Mouse (Mus musculus): ENCODE data around the gene Slc6a18. TPM values are rescaled to one million over a fixed set of nuclear protein-coding genes. Genes with fewer than 3 reads are reported as not detected.
"Not testable (repeated sequence)": the region's sequence is repeated elsewhere in the genome, so short reads cannot be mapped to it uniquely, and the experiment has no call there.

The Slc6a18 gene
- total RNA-seq (2014; fragmentation: Nextera tagmentation), result not detected in 2 replicates
- not detected in 2 replicates for total RNA-seq (2017)

GRCm38 (mm10) chr13:73677853-73678252 is at the start of gene Slc6a18:
Gene Slc6a18 (minus strand): TSS chr13:73678023.
- ATAC-seq (replicated peaks; ENCODE audit: low FRiP score, low TSS enrichment, poor library complexity, severe bottlenecking), result no peak

- peak; percentile 83 for ATAC-seq (replicated peaks; ENCODE audit: low FRiP score, low TSS enrichment, poor library complexity, severe bottlenecking)
These were observed 47.5 kb upstream of the Slc6a18 start for GRCm38 (mm10) chr13:73725315-73725714.

GRCm38 (mm10) chr13:73723081-73723668 is 45.4 kb upstream of the Slc6a18 start:
- ATAC-seq (replicated peaks; ENCODE audit: low FRiP score, low TSS enrichment, poor library complexity, severe bottlenecking), result no peak

GRCm38 (mm10) chr13:73720241-73720640 is 42.4 kb upstream of the Slc6a18 start:
- no peak for ATAC-seq (replicated peaks; ENCODE audit: low FRiP score, low TSS enrichment, poor library complexity, severe bottlenecking)

GRCm38 (mm10) chr13:73718225-73718624 is 40.4 kb upstream of the Slc6a18 start:
- ATAC-seq (replicated peaks; ENCODE audit: low FRiP score, low TSS enrichment, poor library complexity, severe bottlenecking), result peak; percentile 66

GRCm38 (mm10) chr13:73714020-73714419 is 36.2 kb upstream of the Slc6a18 start:
- peak; percentile 80 for ATAC-seq (replicated peaks; ENCODE audit: low FRiP score, low TSS enrichment, poor library complexity, severe bottlenecking)

- no peak for ATAC-seq (replicated peaks; ENCODE audit: low FRiP score, low TSS enrichment, poor library complexity, severe bottlenecking)
These were observed 35.4 kb upstream of the Slc6a18 start for GRCm38 (mm10) chr13:73713204-73713603.

- ATAC-seq (replicated peaks; ENCODE audit: low FRiP score, low TSS enrichment, poor library complexity, severe bottlenecking), result no peak
These were observed 34.4 kb upstream of the Slc6a18 start for GRCm38 (mm10) chr13:73712228-73712627.

GRCm38 (mm10) chr13:73711803-73712202 is 34.0 kb upstream of the Slc6a18 start:
- no peak for ATAC-seq (replicated peaks; ENCODE audit: low FRiP score, low TSS enrichment, poor library complexity, severe bottlenecking)

GRCm38 (mm10) chr13:73711221-73711620 is 33.4 kb upstream of the Slc6a18 start:
- ATAC-seq (replicated peaks; ENCODE audit: low FRiP score, low TSS enrichment, poor library complexity, severe bottlenecking), result no peak

- no peak for ATAC-seq (replicated peaks; ENCODE audit: low FRiP score, low TSS enrichment, poor library complexity, severe bottlenecking)
These were observed 31.7 kb upstream of the Slc6a18 start for GRCm38 (mm10) chr13:73709491-73709890.

GRCm38 (mm10) chr13:73704694-73705325 is 27.0 kb upstream of the Slc6a18 start, which contains the start of gene Slc6a19:
Gene Slc6a19 (minus strand): TSS chr13:73704865.
- ATAC-seq (replicated peaks; ENCODE audit: low FRiP score, low TSS enrichment, poor library complexity, severe bottlenecking), result no peak

- not testable (repeated sequence) for ATAC-seq (replicated peaks; ENCODE audit: low FRiP score, low TSS enrichment, poor library complexity, severe bottlenecking)
These were observed 25.7 kb upstream of the Slc6a18 start for GRCm38 (mm10) chr13:73703486-73703885.

- ATAC-seq (replicated peaks; ENCODE audit: low FRiP score, low TSS enrichment, poor library complexity, severe bottlenecking), result no peak
These were observed 25.0 kb upstream of the Slc6a18 start for GRCm38 (mm10) chr13:73702776-73703175.

GRCm38 (mm10) chr13:73701161-73701883 is 23.5 kb upstream of the Slc6a18 start:
- no peak for ATAC-seq (replicated peaks; ENCODE audit: low FRiP score, low TSS enrichment, poor library complexity, severe bottlenecking)

GRCm38 (mm10) chr13:73700554-73700953 is 22.7 kb upstream of the Slc6a18 start:
- ATAC-seq (replicated peaks; ENCODE audit: low FRiP score, low TSS enrichment, poor library complexity, severe bottlenecking), result no peak

- ATAC-seq (replicated peaks; ENCODE audit: low FRiP score, low TSS enrichment, poor library complexity, severe bottlenecking), result no peak
These were observed 21.9 kb upstream of the Slc6a18 start for GRCm38 (mm10) chr13:73699714-73700113.

GRCm38 (mm10) chr13:73696529-73696928 is 18.7 kb upstream of the Slc6a18 start:
- ATAC-seq (replicated peaks; ENCODE audit: low FRiP score, low TSS enrichment, poor library complexity, severe bottlenecking), result no peak

GRCm38 (mm10) chr13:73694972-73695371 is 17.1 kb upstream of the Slc6a18 start:
- ATAC-seq (replicated peaks; ENCODE audit: low FRiP score, low TSS enrichment, poor library complexity, severe bottlenecking), result no peak; the same call in 1 of the 2 replicates

GRCm38 (mm10) chr13:73693333-73693732 is 15.5 kb upstream of the Slc6a18 start:
- no peak for ATAC-seq (replicated peaks; ENCODE audit: low FRiP score, low TSS enrichment, poor library complexity, severe bottlenecking)
